Mouse (Mus musculus): ENCODE results near the gene Klrb1f. TPM values are rescaled to one million over a fixed set of nuclear protein-coding genes. Genes with fewer than 3 reads are reported as not detected.

Klrb1f gene
- polyA plus RNA-seq (2012; rRNA removed): 0.21 and 0.40 TPM in 2 replicates

GRCm38 (mm10) chr6:129045601-129046000 is at the start of gene Klrb1f:
TSS of gene Klrb1f (plus strand) at chr6:129045901.

GRCm38 (mm10) chr6:129100794-129101193 is 55.1 kb downstream of the Klrb1f start, which contains the start of gene Clec2e:
TSS of gene Clec2e (minus strand) at chr6:129100913.

Other genes with a start within 250 kb of the Klrb1f start
- 0.10 TPM in 1 of 2 replicates, not detected in the other for gene Gm44511, start 219.6 kb upstream of the Klrb1f start, polyA plus RNA-seq (2012; rRNA removed)
- 0.06 and 0.12 TPM in 2 replicates for gene Klrb1b, start 219.6 kb upstream of the Klrb1f start, polyA plus RNA-seq (2012; rRNA removed)
- 0.15 and 0.18 TPM in 2 replicates for gene Clec2i, start 158.3 kb upstream of the Klrb1f start, polyA plus RNA-seq (2012; rRNA removed)
- 4.4 and 6.1 TPM in 2 replicates for gene BC035044, start 154.8 kb upstream of the Klrb1f start, polyA plus RNA-seq (2012; rRNA removed)
- not detected in 2 replicates for gene Clec2g, start 111.5 kb upstream of the Klrb1f start, polyA plus RNA-seq (2012; rRNA removed)
- 0.01 and 0.02 TPM in 2 replicates for gene Clec2e, start 55.0 kb downstream of the Klrb1f start, polyA plus RNA-seq (2012; rRNA removed)
- gene Clec2d, start 134.7 kb downstream of the Klrb1f start, polyA plus RNA-seq (2012; rRNA removed): 6.2 and 7.0 TPM in 2 replicates
- gene Cd69, start 229.5 kb downstream of the Klrb1f start, polyA plus RNA-seq (2012; rRNA removed): 0.94 and 0.99 TPM in 2 replicates

Measured in liver, embryonic 14 days (tissue).